Mouse (Mus musculus): Measurements from ENCODE around the gene Lrrc3c. TPM values are rescaled to one million over a fixed set of nuclear protein-coding genes. Genes with fewer than 3 reads are reported as not detected.

Lrrc3c gene
- not detected for polyA plus RNA-seq (2014; fragmentation: Illumina TruSeq; extraction: RNeasy Lipid Tissue Mini Kit (QIAGEN cat#74804); ENCODE audit: low read depth, low replicate concordance)

DNA sequence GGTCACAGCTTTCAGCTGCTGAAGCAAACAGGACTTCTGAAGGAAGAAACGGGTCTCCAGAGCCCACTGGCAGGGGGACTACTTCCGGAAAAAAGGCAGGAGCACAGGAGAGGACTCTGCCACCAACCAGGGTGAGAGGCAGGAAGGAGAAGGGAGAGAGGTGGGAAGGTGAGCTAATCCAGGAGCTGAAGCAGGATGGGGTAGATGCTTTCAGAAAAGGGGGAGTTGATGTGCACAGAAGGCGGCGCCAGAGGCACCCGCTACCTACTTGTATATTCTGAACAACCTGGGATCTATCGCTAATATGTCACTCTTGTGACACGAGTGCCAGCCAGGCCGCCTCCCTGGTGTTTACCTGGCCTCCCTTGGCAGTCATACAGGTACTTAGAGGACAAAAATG lies at the start of gene Lrrc3c:
Gene Lrrc3c (plus strand): TSS at position 301 of the 400 bp plus-strand sequence.

DNA sequence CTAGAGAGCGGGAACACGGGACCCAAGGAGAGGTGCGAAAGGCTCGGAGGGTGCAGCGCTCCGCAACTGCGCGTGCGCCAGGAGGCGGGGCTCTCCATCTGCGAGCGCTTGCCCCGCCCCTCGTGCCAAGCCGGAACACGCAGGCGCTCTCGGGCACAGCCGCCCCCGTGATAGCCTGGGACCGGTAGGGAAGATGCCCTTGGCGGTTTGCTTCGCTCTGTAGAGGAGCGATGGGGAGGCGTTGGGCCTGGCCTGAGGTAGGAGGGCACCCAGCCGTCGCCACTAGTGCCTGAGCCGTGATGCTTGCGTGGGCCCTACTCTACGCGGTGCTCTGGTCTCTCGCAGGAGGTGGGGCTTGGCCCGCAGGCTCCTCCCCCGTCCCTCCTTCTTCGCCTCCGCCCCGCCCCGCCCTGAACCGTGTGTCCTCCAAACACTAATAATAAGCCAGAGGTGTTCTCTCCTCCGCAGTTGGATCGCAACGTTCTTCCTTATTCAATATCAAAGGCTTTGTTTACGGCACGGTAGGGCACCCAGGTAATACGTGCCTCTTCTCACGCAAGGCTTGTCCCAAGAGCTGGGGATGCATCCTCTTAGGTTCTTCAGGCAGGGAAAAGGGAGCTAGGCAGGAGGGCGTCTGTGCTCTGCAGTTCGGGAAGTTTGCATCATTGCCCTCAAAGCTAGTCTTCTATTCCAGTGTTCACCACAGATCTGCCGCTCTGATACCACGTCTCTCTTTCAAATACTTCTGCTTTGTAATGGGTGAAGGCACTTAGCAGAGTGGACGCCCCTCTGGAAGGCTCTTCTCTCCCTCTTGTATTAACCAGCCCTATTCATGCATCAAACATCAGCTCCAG lies 46.9 kb upstream of the Lrrc3c start, which contains the start of gene Zpbp2:
Gene Zpbp2 (plus strand): TSS at position 123 of the 854 bp plus-strand sequence.

DNA sequence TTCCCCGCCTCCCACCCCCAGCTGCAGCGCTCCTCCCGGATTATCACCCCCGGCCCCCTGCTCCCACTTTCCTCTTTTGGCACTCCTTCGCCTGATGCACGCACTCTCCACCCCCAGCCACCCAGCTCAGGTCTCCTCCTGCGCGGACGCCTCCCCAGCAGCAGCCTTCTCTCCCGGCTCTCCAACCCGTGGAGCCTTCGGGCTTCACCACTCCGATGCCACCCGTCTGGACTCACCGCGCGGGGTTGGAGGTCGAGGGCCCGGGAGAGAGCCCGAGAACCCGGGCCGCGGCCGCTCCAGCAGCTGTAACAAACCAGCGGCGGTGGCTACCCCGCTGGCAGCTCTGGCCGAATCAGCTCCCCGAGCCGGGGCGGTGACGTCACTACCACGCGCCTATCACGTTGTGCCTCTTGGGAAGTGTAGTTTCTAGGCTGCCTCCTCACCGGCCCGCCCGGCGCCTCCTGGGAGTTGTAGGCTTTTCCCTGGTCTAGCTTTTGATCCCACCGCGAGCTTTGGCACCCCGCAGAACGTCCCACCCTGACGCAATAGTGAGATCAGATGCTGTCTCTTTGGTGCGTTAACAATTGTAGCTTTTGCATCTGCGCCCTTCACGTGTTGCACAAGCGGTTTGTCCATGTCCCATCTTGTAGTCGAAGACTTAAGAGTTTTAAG lies 11.1 kb upstream of the Lrrc3c start, which contains the start of gene Ormdl3:
Gene Ormdl3 (minus strand): TSS at position 477 of the 672 bp plus-strand sequence.

DNA sequence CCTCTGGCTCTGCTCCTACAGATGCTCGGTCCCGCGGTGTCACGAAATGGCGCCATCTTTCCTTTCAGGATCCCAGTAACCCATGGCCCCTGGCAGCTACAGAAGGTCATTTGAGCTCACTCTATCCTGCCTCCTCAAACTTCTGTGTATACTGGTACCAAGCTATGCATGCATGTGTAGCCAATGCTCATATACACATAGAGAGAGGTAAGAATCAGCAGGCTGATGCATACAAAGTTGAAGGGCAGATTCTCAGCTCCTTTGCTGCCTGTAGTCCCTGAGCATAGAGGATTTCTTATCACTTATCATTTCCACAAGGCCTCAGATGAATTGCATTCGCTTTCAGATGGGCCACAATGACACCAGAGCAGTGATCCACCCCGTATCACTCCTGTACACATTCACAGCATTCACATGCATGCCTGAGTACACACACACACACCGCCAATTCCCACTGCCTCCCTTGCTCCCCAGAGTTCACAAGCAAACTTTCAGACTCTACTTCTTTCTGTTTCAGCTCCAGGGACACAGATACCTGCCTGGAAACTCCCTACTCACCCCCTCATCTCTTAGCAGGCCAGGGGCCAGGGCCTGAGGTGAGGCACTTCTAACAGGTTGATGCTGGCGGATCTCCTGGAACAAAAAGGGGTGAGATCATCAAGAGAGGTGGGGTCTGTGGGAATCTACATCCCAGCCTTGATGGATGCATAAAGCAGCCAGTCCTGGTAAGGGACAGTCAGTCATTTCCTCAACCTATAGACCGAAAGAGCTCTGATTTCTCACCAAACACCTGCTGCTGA lies 27.7 kb downstream of the Lrrc3c start, which contains the start of the genes Gm12355 and Gsdma3:
Gene Gm12355 (minus strand): TSS at position 51 of the 800 bp plus-strand sequence.
Gene Gsdma3 (plus strand): TSS at position 750 of the 800 bp plus-strand sequence.

DNA sequence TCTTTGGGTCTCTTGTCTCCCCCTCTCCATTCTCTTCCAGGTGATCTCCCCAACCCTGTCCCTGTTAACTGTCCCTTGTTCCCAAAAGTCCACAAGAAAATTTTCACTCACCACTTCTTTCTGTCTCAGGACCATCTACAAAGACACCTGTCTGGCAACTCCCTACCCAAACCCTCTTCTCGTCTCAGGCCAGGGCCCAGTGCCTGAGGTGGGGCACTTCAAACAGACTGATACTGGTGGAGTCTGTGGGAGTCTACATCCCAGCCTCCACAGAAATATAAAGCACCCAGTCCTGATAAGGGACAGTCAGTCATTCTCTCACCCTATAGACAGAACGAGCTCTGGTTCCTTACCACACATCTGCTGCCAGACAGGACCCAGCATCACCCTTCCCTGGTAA lies 48.4 kb downstream of the Lrrc3c start, which contains the start of gene Gsdma2:
Gene Gsdma2 (plus strand): TSS at position 301 of the 400 bp plus-strand sequence.

Other genes starting within 250 kb of the Lrrc3c start
- gene Ppp1r1b, start 249.9 kb upstream of the Lrrc3c start, polyA plus RNA-seq (2014; fragmentation: Illumina TruSeq; extraction: RNeasy Lipid Tissue Mini Kit (QIAGEN cat#74804); ENCODE audit: low read depth, low replicate concordance) = 1.4 TPM
- 1.1 TPM for gene Stard3, start 239.9 kb upstream of the Lrrc3c start, polyA plus RNA-seq (2014; fragmentation: Illumina TruSeq; extraction: RNeasy Lipid Tissue Mini Kit (QIAGEN cat#74804); ENCODE audit: low read depth, low replicate concordance)
- gene Tcap, start 214.5 kb upstream of the Lrrc3c start, polyA plus RNA-seq (2014; fragmentation: Illumina TruSeq; extraction: RNeasy Lipid Tissue Mini Kit (QIAGEN cat#74804); ENCODE audit: low read depth, low replicate concordance) = not detected
- not detected for gene Pnmt, start 211.8 kb upstream of the Lrrc3c start, polyA plus RNA-seq (2014; fragmentation: Illumina TruSeq; extraction: RNeasy Lipid Tissue Mini Kit (QIAGEN cat#74804); ENCODE audit: low read depth, low replicate concordance)
- not detected for gene Pgap3, start 197.8 kb upstream of the Lrrc3c start, polyA plus RNA-seq (2014; fragmentation: Illumina TruSeq; extraction: RNeasy Lipid Tissue Mini Kit (QIAGEN cat#74804); ENCODE audit: low read depth, low replicate concordance)
- not detected for gene Erbb2, start 185.8 kb upstream of the Lrrc3c start, polyA plus RNA-seq (2014; fragmentation: Illumina TruSeq; extraction: RNeasy Lipid Tissue Mini Kit (QIAGEN cat#74804); ENCODE audit: low read depth, low replicate concordance)
- 63.1 TPM for gene Mien1, start 159.3 kb upstream of the Lrrc3c start, polyA plus RNA-seq (2014; fragmentation: Illumina TruSeq; extraction: RNeasy Lipid Tissue Mini Kit (QIAGEN cat#74804); ENCODE audit: low read depth, low replicate concordance)
- 10.1 TPM for gene Grb7, start 151.9 kb upstream of the Lrrc3c start, polyA plus RNA-seq (2014; fragmentation: Illumina TruSeq; extraction: RNeasy Lipid Tissue Mini Kit (QIAGEN cat#74804); ENCODE audit: low read depth, low replicate concordance)
- 0.37 TPM for gene Ikzf3, start 52.3 kb upstream of the Lrrc3c start, polyA plus RNA-seq (2014; fragmentation: Illumina TruSeq; extraction: RNeasy Lipid Tissue Mini Kit (QIAGEN cat#74804); ENCODE audit: low read depth, low replicate concordance)
- 0.32 TPM for gene Zpbp2, start 47.2 kb upstream of the Lrrc3c start, polyA plus RNA-seq (2014; fragmentation: Illumina TruSeq; extraction: RNeasy Lipid Tissue Mini Kit (QIAGEN cat#74804); ENCODE audit: low read depth, low replicate concordance)
- gene Ormdl3, start 10.9 kb upstream of the Lrrc3c start, polyA plus RNA-seq (2014; fragmentation: Illumina TruSeq; extraction: RNeasy Lipid Tissue Mini Kit (QIAGEN cat#74804); ENCODE audit: low read depth, low replicate concordance) = 17.5 TPM
- not detected for gene Gm12355, start 27.4 kb downstream of the Lrrc3c start, polyA plus RNA-seq (2014; fragmentation: Illumina TruSeq; extraction: RNeasy Lipid Tissue Mini Kit (QIAGEN cat#74804); ENCODE audit: low read depth, low replicate concordance)
- not detected for gene Gsdma3, start 28.1 kb downstream of the Lrrc3c start, polyA plus RNA-seq (2014; fragmentation: Illumina TruSeq; extraction: RNeasy Lipid Tissue Mini Kit (QIAGEN cat#74804); ENCODE audit: low read depth, low replicate concordance)
- not detected for gene Gsdma2, start 48.5 kb downstream of the Lrrc3c start, polyA plus RNA-seq (2014; fragmentation: Illumina TruSeq; extraction: RNeasy Lipid Tissue Mini Kit (QIAGEN cat#74804); ENCODE audit: low read depth, low replicate concordance)
- not detected for gene Gsdma, start 66.1 kb downstream of the Lrrc3c start, polyA plus RNA-seq (2014; fragmentation: Illumina TruSeq; extraction: RNeasy Lipid Tissue Mini Kit (QIAGEN cat#74804); ENCODE audit: low read depth, low replicate concordance)
- 16.6 TPM for gene Psmd3, start 84.3 kb downstream of the Lrrc3c start, polyA plus RNA-seq (2014; fragmentation: Illumina TruSeq; extraction: RNeasy Lipid Tissue Mini Kit (QIAGEN cat#74804); ENCODE audit: low read depth, low replicate concordance)
- gene Csf3, start 103.0 kb downstream of the Lrrc3c start, polyA plus RNA-seq (2014; fragmentation: Illumina TruSeq; extraction: RNeasy Lipid Tissue Mini Kit (QIAGEN cat#74804); ENCODE audit: low read depth, low replicate concordance) = not detected
- gene Med24, start 131.1 kb downstream of the Lrrc3c start, polyA plus RNA-seq (2014; fragmentation: Illumina TruSeq; extraction: RNeasy Lipid Tissue Mini Kit (QIAGEN cat#74804); ENCODE audit: low read depth, low replicate concordance) = 2.0 TPM
- gene Thra, start 142.3 kb downstream of the Lrrc3c start, polyA plus RNA-seq (2014; fragmentation: Illumina TruSeq; extraction: RNeasy Lipid Tissue Mini Kit (QIAGEN cat#74804); ENCODE audit: low read depth, low replicate concordance) = 1.7 TPM
- 8.0 TPM for gene Nr1d1, start 177.0 kb downstream of the Lrrc3c start, polyA plus RNA-seq (2014; fragmentation: Illumina TruSeq; extraction: RNeasy Lipid Tissue Mini Kit (QIAGEN cat#74804); ENCODE audit: low read depth, low replicate concordance)
- 35.5 TPM for gene Msl1, start 197.2 kb downstream of the Lrrc3c start, polyA plus RNA-seq (2014; fragmentation: Illumina TruSeq; extraction: RNeasy Lipid Tissue Mini Kit (QIAGEN cat#74804); ENCODE audit: low read depth, low replicate concordance)
- gene Casc3, start 206.6 kb downstream of the Lrrc3c start, polyA plus RNA-seq (2014; fragmentation: Illumina TruSeq; extraction: RNeasy Lipid Tissue Mini Kit (QIAGEN cat#74804); ENCODE audit: low read depth, low replicate concordance) = 8.3 TPM
- gene Rapgefl1, start 238.5 kb downstream of the Lrrc3c start, polyA plus RNA-seq (2014; fragmentation: Illumina TruSeq; extraction: RNeasy Lipid Tissue Mini Kit (QIAGEN cat#74804); ENCODE audit: low read depth, low replicate concordance) = not detected